Mouse (Mus musculus) spleen, adult 2 months (tissue): ENCODE data around the gene Fiz1.

ENCODE experiments used
- CTCF ChIP-seq: fragments of 200-500 bp; IDR thresholded peaks from 2 replicates; pipeline ENCODE4 v1.5.1; 2011; ENCODE audit warnings: mild to moderate bottlenecking, inconsistent platforms; ENCODE audit not compliant: insufficient read depth, insufficient read length, insufficient replicate concordance; ENCODE audit errors: extremely low read depth
- POLR2A ChIP-seq: fragments of 200-500 bp; IDR thresholded peaks from 2 replicates; pipeline ENCODE4 v1.6.1; 2011; ENCODE audit warnings: low read depth, low read length, inconsistent platforms

DNA sequence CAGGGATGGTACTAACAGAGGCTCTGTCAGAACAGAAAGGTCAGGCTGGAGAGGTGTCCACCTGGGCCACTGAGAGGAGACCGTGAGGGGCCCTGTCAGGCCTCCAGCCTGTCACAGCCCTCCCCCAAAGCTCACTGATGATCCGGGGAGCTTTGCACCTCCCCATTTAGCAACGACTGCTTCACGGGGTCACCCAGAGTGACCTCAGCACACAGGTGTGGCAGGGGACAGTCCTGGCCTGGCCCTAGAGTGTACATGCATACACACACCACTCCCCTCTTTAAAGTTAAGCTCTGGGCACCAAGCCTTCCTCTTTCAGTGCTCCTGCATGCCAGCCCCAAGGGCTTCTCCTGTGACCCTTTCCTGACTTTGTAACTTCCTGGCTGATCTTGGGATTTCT lies 39.0 kb downstream of the Fiz1 start:
- TF ChIP-seq POLR2A (no peak), CTCF (no peak)
